Comparison of ENCODE assay signal across 8 mouse cellular contexts in the genomic region with DNA sequence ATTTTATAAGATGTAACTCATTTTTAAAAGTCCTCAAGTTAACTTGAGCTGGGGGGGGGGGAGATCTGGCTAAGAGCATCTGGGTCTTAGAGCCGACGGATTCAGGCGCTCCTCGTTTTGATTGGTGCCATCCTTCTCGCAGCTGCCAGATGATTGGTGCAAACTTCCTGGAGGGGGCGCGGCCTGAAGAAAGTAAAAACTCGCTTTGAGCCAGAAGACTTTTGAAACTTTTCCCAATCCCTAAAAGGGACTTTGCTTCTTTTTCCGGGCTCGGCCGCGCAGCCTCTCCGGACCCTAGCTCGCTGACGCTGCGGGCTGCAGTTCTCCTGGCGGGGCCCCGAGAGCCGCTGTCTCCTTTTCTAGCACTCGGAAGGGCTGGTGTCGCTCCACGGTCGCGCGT. TPM values are rescaled to one million over a fixed set of nuclear protein-coding genes. Genes with fewer than 3 reads are reported as not detected.
A peak's percentile ranks its signal among the peaks of the same experiment; 100 is the strongest.
DNase-seq lines count a peak whose midpoint lies in the region; ATAC-seq lines count a peak whose summit lies in the region.

A gene (plus strand): TSS at position 224 of the 400 bp plus-strand sequence.

- DNase-seq in cerebellum, adult 18-20 months: peak; percentile 25 to 34
- no peak for DNase-seq in cerebellum, adult 8-10 months
- DNase-seq in embryo, embryonic 10 days (ENCODE audit: low spot score): peak; percentile 96
- peak; percentile 99 for DNase-seq in heart, adult 11 months
- peak; percentile 90 for DNase-seq in kidney, adult 11 months
- peak; percentile 75 for DNase-seq in liver

- H3K27me3 ChIP-seq in stomach, embryonic 16.5 days (ENCODE audit: control insufficient read depth, insufficient read depth, low read length): peaks cover 69% of the 10 kb centered on the region

- H3K9ac ChIP-seq in stomach, embryonic 16.5 days (ENCODE audit: low read length): peak within 1 kb of the TSS; percentile 66

- no peaks in the 10 kb centered on the region for H3K9me3 ChIP-seq in stomach, embryonic 16.5 days (replicated peaks; ENCODE audit: control insufficient read depth, low read length)

- H3K36me3 ChIP-seq in stomach, embryonic 16.5 days (ENCODE audit: control insufficient read depth, insufficient read depth, low read length): no peaks in the 10 kb centered on the region

- peaks cover 19% of the 10 kb centered on the region; the same call in 1 of the 2 replicates for H3K4me1 ChIP-seq in stomach, embryonic 16.5 days (ENCODE audit: control insufficient read depth, insufficient read depth, low read length)

- peak within 1 kb of the TSS; percentile 56 for H3K4me3 ChIP-seq in stomach, embryonic 16.5 days (replicated peaks; ENCODE audit: low read length)

- peak within 1 kb of the TSS; percentile 96 for H3K4me2 ChIP-seq in stomach, embryonic 16.5 days (ENCODE audit: low read depth, low read length)

- ATAC-seq in monocyte, adult 5-6 weeks (replicated peaks; ENCODE audit: insufficient number of reproducible peaks, low FRiP score, low TSS enrichment, poor library complexity, severe bottlenecking): 0 out of 2 replicates have a peak, but pooled peaks have one; percentile 44
- ATAC-seq in stomach, embryonic 16.5 days (ENCODE audit: insufficient read depth, low FRiP score): peak; percentile 72; the same call in 1 of the 2 replicates

- no peak within 1 kb of the TSS for H3K27ac ChIP-seq in stomach, embryonic 16.5 days (ENCODE audit: low read length)

- under 1% methylated on average over 25 of the region's 25 CpGs for WGBS in stomach, embryonic 16.5 days

RNA-seq across cellular contexts. Expression of the gene that starts here (rescaled TPM):
- total RNA-seq in monocyte, adult 5-6 weeks (2017): not detected in 3 replicates
- 0.12 and 0.14 TPM in 2 replicates for polyA plus RNA-seq in stomach, embryonic 16.5 days (2015; fragmentation: Nextera tagmentation; extraction: Ambion mirVana)

Comparison
In these comparisons a context has a peak if more than half of its experiments do, and no peak if none do; other contexts are left out.
1. Peak in ATAC-seq in monocyte, adult 5-6 weeks; RNA of the gene not detected or under 1 TPM.
2. Peak in ATAC-seq, H3K4me3 ChIP-seq, H3K9ac ChIP-seq and H3K4me2 ChIP-seq in stomach, embryonic 16.5 days; RNA of the gene not detected or under 1 TPM.